Mouse (Mus musculus) neural tube, embryonic 15.5 days (tissue): Measurements from ENCODE around the gene BC035044. TPM values are rescaled to one million over a fixed set of nuclear protein-coding genes. Genes with fewer than 3 reads are reported as not detected.
"Not testable (repeated sequence)": the region's sequence is repeated elsewhere in the genome, so short reads cannot be mapped to it uniquely, and the experiment has no call there.

Experiments
- ATAC-seq: fragments of 200-750 bp; cut with Nextera tagmentation; 2 replicates; pipeline ENCODE4 v1.8.0; 2017; ENCODE audit warnings: mild to moderate bottlenecking, moderate TSS enrichment, moderate library complexity; ENCODE audit not compliant: low FRiP score
- H3K27ac ChIP-seq: fragments of 300-500 bp; sonication (generic); replicated peaks from 2 replicates; pipeline ENCODE4 v1.5.1; 2015; ENCODE audit warnings: mild to moderate bottlenecking, inconsistent platforms
- H3K27me3 ChIP-seq: fragments of 300-500 bp; sonication (generic); replicated peaks from 2 replicates; pipeline ENCODE4 v1.6.1; 2015; ENCODE audit warnings: inconsistent platforms
- H3K36me3 ChIP-seq: fragments of 300-500 bp; sonication (generic); 2 replicates; pipeline ENCODE4 v1.6.1; 2015; ENCODE audit warnings: inconsistent platforms
- H3K4me1 ChIP-seq: fragments of 300-500 bp; sonication (generic); 2 replicates; pipeline ENCODE4 v1.6.1; 2015; ENCODE audit warnings: inconsistent platforms
- H3K4me2 ChIP-seq: fragments of 300-500 bp; sonication (generic); 2 replicates; pipeline ENCODE4 v1.6.1; 2015; ENCODE audit warnings: inconsistent platforms, mild to moderate bottlenecking, moderate library complexity
- H3K4me3 ChIP-seq: fragments of 300-500 bp; sonication (generic); replicated peaks from 2 replicates; pipeline ENCODE4 v1.5.1; 2015; ENCODE audit warnings: mild to moderate bottlenecking, inconsistent platforms
- H3K9ac ChIP-seq: fragments of 300-500 bp; sonication (generic); replicated peaks from 2 replicates; pipeline ENCODE4 v1.6.1; 2015; ENCODE audit warnings: mild to moderate bottlenecking, inconsistent platforms
- H3K9me3 ChIP-seq: fragments of 300-500 bp; sonication (generic); replicated peaks from 2 replicates; pipeline ENCODE4 v1.6.1; 2016; ENCODE audit warnings: inconsistent platforms
- WGBS: fragments of 180-500 bp; shearing (Covaris S2); methylation state at CpG from one replicate; pipeline ENCODE4 v1.1.7; 2015; ENCODE audit warnings: mixed read lengths; 5-methylcytosine and 5-hydroxymethylcytosine counted together
- polyA plus RNA-seq: library from polyadenylated mRNA; unstranded; fragments of >200 nt; fragmentation: Nextera tagmentation; extraction: Ambion mirVana; gene quantifications from 2 replicates; pipeline ENCODE4 v1.2.1, GENCODE M21; 2015

The BC035044 gene
- polyA plus RNA-seq, 1 experiment from 2014 or later = 0.41 TPM

- no peak overlapping the region for H3K27ac ChIP-seq
- no peak overlapping the region for H3K4me2 ChIP-seq
- no peaks in the 10 kb centered on the region for H3K9me3 ChIP-seq
- H3K4me3 ChIP-seq = no peak overlapping the region
- no peaks in the 10 kb centered on the region for H3K27me3 ChIP-seq
- H3K9ac ChIP-seq = no peak overlapping the region
- WGBS = 68% methylated on average over 4 of the region's 4 CpGs
- no peaks in the 10 kb centered on the region for H3K36me3 ChIP-seq
- H3K4me1 ChIP-seq = no peaks in the 10 kb centered on the region
- no peak for ATAC-seq
These were observed 72.7 kb downstream of the BC035044 start for GRCm38 (mm10) chr6:128818083-128818802.

GRCm38 (mm10) chr6:128808532-128808931, 82.4 kb downstream of the BC035044 start:
- no peak overlapping the region for H3K4me3 ChIP-seq
- no peak overlapping the region for H3K9ac ChIP-seq
- H3K4me2 ChIP-seq = no peak overlapping the region
- no peaks in the 10 kb centered on the region for H3K4me1 ChIP-seq
- no peak for ATAC-seq
- WGBS = 88% methylated on average over 5 of the region's 5 CpGs
- no peaks in the 10 kb centered on the region for H3K36me3 ChIP-seq
- no peaks in the 10 kb centered on the region for H3K27me3 ChIP-seq
- no peak overlapping the region for H3K27ac ChIP-seq
- H3K9me3 ChIP-seq = no peaks in the 10 kb centered on the region

- no peak for ATAC-seq
- H3K27ac ChIP-seq = no peak overlapping the region
- no peaks in the 10 kb centered on the region for H3K27me3 ChIP-seq
- 71% methylated on average over 3 of the region's 3 CpGs for WGBS
- H3K4me3 ChIP-seq = no peak overlapping the region
- no peaks in the 10 kb centered on the region for H3K9me3 ChIP-seq
- no peak overlapping the region for H3K4me2 ChIP-seq
- no peaks in the 10 kb centered on the region for H3K4me1 ChIP-seq
- H3K36me3 ChIP-seq = no peaks in the 10 kb centered on the region
- no peak overlapping the region for H3K9ac ChIP-seq
These were observed 83.9 kb downstream of the BC035044 start for GRCm38 (mm10) chr6:128807021-128807420.

- 0 out of 2 replicates have a peak overlapping the region, but pooled peaks have one; percentile 25 for H3K27ac ChIP-seq
- H3K4me2 ChIP-seq, H3K9ac ChIP-seq, H3K9me3 ChIP-seq, H3K36me3 ChIP-seq, H3K4me1 ChIP-seq, H3K4me3 ChIP-seq, H3K27me3 ChIP-seq, ATAC-seq: not testable (repeated sequence)
- 61% methylated on average over 7 of the region's 7 CpGs for WGBS
These were observed 85.9 kb downstream of the BC035044 start for GRCm38 (mm10) chr6:128804823-128805640.

GRCm38 (mm10) chr6:128802999-128803857, 87.7 kb downstream of the BC035044 start:
- peak; percentile 88 for ATAC-seq
- Histone ChIP-seq H3K27ac (peak overlapping the region; percentile 87), H3K4me3 (peak overlapping the region; percentile 46), H3K9ac (peak overlapping the region; percentile 57), H3K4me2 (peak overlapping the region; percentile 66), H3K9me3 (no peaks in the 10 kb centered on the region), H3K27me3 (no peaks in the 10 kb centered on the region), H3K36me3 (no peaks in the 10 kb centered on the region), H3K4me1 (peaks cover 2% of the 10 kb centered on the region; the same call in 1 of the 2 replicates)
- 6% methylated on average over 26 of the region's 26 CpGs for WGBS

GRCm38 (mm10) chr6:128802557-128802956, 88.4 kb downstream of the BC035044 start:
- Histone ChIP-seq H3K4me1 (peaks cover 8% of the 10 kb centered on the region), H3K27ac (peak overlapping the region; percentile 87), H3K4me2 (peak overlapping the region; percentile 66), H3K4me3 (peak overlapping the region; percentile 46), H3K27me3 (no peaks in the 10 kb centered on the region), H3K9ac (peak overlapping the region; percentile 57), H3K9me3 (no peaks in the 10 kb centered on the region), H3K36me3 (no peaks in the 10 kb centered on the region)
- WGBS = 13% methylated on average over 10 of the region's 10 CpGs
- peak; percentile 35 for ATAC-seq

GRCm38 (mm10) chr6:128800696-128801095, 90.2 kb downstream of the BC035044 start:
- H3K4me2 ChIP-seq = peak overlapping the region; percentile 61
- 0 out of 2 replicates have a peak overlapping the region, but pooled peaks have one; percentile 48 for H3K27ac ChIP-seq
- H3K9ac ChIP-seq, H3K9me3 ChIP-seq, ATAC-seq, H3K27me3 ChIP-seq, H3K36me3 ChIP-seq: not testable (repeated sequence)
- WGBS = 77% methylated on average over 5 of the region's 5 CpGs
- 0 out of 2 replicates have a peak overlapping the region, but pooled peaks have one; percentile 5 for H3K4me3 ChIP-seq
- peaks cover 12% of the 10 kb centered on the region for H3K4me1 ChIP-seq

- peak overlapping the region; percentile 94 for H3K27ac ChIP-seq
- H3K4me1 ChIP-seq = peaks cover 12% of the 10 kb centered on the region
- H3K4me2 ChIP-seq = peak overlapping the region; percentile 61
- peak overlapping the region; percentile 52 for H3K9ac ChIP-seq
- H3K36me3 ChIP-seq = no peaks in the 10 kb centered on the region
- ATAC-seq = no peak
- peak overlapping the region; percentile 60 for H3K4me3 ChIP-seq
- H3K27me3 ChIP-seq = no peaks in the 10 kb centered on the region
- 21% methylated on average over 7 of the region's 7 CpGs for WGBS
- no peaks in the 10 kb centered on the region for H3K9me3 ChIP-seq
These were observed 91.0 kb downstream of the BC035044 start for GRCm38 (mm10) chr6:128799896-128800270.

GRCm38 (mm10) chr6:128799144-128799895, 91.6 kb downstream of the BC035044 start:
- H3K9ac ChIP-seq = peak overlapping the region; percentile 72
- peak overlapping the region; percentile 61 for H3K4me2 ChIP-seq
- H3K4me1 ChIP-seq = peaks cover 12% of the 10 kb centered on the region
- peak; percentile 86 for ATAC-seq
- H3K9me3 ChIP-seq, H3K36me3 ChIP-seq, H3K27me3 ChIP-seq: not testable (repeated sequence)
- WGBS = 0% methylated on average over 49 of the region's 49 CpGs
- peak overlapping the region; percentile 94 for H3K27ac ChIP-seq
- H3K4me3 ChIP-seq = peak overlapping the region; percentile 60
